Mouse (Mus musculus): Measurements from ENCODE around the gene Arl15. TPM values are rescaled to one million over a fixed set of nuclear protein-coding genes. Genes with fewer than 3 reads are reported as not detected.
A peak's percentile ranks its signal among the peaks of the same experiment; 100 is the strongest.

Arl15 gene
- total RNA-seq, 4 experiments from 2014 or later = 2.0 to 5.0 (median 3.4) TPM

DNA sequence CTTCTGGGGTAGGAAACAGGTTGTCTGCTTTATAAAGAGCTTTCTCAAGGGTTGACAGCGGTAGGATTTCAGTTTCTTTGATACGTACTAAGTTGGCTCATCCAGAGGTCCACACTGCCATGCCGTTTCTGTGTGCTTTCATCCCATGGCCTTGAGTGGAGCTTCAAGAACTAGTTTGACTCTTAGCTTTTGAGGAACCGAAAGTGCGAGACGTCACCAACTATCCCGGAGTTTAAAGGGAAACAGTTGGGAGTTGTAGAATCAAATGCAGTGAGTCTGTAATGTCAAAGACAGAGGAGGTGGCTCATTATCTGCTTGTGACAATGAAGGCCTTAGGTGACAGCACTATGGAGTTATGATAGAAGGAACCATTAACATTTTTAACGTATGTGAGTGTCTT is 49.6 kb downstream of the Arl15 start:
- DNase-seq (ENCODE audit: low spot score in 2 of 2) = no peak

DNA sequence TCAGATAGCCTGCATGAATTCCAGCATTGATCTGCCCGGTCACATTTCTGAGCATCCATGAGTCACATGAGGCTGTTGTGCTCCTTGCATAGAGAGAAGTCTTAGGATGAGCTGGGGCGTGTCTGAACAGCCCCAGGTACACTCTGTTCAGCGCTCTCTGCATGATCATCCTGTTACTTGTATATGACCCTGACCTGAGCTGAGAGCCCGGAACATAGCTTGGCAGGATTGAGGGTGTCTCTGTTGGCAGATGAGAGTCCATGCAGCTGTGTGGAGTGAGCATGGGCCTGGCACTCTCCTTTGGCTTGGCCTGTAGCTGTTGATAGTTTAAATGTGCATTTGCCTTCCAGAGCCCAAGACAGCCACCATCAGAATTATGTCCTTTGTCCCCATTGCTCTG is 50.4 kb downstream of the Arl15 start:
- DNase-seq (ENCODE audit: low spot score in 2 of 2) = no peak

DNA sequence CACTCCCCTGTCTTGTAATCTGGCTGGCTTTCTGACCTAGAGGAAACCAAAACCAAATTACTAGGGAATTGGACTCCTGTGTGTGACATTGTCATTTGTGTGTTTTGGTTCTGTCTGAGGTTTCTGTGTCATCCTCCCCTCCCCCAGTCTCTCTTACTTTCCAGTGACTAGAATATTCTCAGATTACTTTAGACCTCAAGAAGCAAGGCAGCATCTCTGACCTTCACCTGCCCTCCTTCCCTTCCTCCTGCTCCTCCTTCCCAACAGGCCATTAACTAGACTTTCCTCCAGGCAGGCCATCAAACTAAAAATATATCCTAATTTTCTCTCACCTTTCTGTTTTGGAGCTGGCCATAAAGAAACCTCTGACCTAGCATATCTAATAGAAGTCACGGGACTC is 50.9 kb downstream of the Arl15 start:
- DNase-seq (ENCODE audit: low spot score in 2 of 2) = no peak

DNA sequence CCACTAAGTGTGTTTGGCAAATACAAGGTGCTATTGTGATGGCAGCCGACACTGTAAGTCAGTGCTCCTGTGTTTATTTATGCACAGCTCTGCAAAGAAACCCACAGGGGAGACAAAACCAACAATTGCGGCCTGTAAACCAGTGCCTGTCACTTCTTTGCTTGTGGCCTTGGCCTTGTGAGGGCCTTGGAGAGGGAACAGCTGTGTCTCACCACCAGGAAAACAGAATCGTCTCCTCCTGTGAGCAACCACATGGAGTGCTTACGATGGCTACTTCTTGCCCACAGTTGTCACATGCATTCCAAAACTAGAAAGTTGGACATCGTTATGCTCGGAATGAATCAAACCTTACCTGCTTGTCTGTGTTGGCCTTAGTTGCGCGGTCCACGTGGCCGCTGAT is 52.1 kb downstream of the Arl15 start:
- no peak for DNase-seq (ENCODE audit: low spot score in 2 of 2)

DNA sequence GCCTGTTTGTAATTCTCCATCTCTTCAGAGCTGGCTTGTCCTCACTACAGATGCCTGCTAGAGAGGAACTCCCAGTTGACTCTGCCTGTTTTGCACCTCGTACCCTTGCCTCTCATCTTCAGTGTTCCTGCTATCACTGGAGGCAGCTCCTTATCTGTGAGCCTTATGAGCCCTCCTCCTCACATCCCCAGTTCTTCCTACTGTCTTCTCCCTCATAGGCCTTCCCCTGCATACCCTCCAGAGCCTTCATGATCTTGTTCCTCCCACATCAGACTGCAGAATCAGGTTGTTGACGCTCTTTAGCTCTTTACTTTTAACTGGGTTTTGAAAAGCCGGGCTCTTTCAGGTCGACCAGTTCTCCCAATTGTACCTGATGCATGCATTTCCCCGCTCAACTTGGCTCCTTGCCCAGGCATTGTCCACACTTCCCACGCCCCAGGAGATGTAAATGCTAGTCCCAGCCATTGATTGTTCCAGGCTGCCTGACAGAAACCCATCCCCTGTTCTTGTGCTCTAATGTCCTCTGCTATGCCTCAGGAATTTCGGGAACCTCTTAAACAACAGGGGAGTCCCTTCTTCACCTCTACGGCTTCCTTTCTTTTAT is 56.2 kb downstream of the Arl15 start:
- no peak for DNase-seq (ENCODE audit: low spot score in 2 of 2)

DNA sequence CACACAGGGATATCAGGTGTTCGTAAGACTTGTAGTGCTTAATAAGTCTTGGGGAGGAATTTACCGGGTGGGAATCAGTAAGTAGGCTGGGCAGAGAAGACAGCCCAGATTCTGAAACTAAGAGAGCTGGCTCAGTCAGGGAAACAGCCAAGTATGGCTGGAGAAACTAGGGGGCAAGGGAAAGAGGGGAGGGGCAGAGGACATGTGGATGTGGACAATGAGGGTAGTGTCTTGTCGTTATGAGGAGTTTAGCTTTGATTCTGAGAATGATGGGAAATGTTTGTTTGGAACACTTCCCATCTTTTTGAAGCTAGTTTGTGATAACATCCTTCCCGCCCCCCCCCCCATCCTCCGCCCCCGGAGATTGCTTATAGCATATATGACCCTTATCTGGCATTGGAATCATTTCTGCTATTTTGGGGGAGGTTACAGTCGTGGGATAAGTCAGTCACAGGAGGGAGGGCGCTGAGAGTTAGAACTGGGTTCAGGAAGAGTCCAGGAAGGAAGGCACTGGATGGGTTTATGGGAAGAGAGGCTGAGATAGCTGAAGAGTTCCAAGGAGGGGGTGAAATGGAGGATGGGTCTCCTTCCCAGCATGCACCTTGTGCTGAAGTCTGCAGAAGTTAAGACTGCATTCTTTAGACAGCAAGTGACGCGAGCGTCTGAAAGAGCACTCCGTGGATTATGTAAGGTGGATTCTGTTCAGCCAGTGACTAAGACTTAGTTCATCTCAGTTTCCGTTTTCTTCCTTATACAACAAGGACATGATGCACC is 57.5 kb downstream of the Arl15 start:
- no peak for DNase-seq (ENCODE audit: low spot score in 2 of 2)

DNA sequence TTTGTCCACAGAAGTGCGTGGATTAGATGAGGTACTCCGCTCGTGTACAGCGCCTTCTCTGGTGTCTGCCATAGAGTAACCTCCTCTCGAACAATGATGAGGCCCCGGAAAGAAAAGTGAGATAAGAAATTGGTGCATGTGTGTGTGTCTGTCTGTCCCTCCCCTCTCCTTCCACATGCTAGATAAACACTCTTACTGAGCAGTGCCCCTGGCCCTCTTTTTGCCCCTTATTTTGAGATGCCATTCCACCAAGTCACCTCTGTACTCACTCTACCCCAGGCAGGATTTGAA is 58.0 kb downstream of the Arl15 start:
- no peak for DNase-seq (ENCODE audit: low spot score in 2 of 2)

DNA sequence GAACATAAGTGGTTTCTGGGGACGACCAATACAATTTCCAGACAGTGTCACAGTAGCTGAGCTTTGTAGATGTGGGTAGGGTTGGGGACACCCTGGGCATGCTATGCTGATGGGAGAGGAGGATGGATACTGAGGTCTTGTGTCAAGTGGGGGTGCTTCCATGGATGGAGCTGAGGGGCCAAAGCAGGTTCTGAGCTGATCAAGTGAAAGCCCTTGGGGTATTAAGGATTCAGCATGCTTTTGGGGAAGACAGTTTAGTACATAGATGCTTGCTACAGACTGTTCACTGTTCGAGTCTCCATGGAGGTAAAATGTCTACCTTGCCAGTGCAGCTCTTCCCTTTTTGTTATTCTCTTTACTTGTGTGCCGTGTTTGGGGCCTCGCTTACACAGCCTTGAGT is 59.8 kb downstream of the Arl15 start:
- DNase-seq (ENCODE audit: low spot score in 2 of 2) = no peak

DNA sequence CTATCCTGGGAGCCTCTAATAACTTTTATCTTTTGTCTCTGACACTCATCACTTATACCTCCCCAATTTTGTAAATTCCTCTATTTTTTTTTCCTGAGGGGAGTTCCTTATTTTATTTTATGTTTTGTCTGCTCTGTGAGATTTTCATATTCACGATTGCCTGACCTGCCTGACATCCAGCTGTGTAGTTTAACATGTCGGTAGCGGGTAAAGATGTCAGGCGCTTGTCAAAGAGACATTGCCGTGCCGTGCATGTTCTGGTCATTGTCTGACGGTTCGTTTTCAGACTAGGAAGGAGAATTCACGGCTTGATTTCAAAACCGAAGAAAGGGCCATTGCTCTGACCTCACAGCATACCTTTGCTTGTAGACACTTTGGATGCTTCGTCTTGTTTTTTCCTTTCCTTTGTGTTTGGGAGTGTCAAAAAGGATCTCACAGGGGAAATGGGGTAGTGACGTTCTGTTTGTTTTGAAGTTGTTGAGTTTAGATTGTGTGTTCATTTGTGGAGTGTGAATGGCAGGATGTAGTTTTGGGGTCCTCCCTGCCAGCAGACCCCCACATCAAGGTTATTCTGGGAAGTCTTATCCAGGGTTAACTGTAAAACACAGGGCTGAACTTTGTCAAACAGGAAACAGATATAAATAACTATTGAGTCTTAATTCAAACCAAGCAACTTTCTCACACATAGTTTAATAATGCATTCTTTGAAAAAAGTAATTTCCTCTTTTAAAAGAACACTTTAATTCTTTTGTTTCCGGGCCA is 60.4 kb downstream of the Arl15 start:
- DNase-seq (ENCODE audit: low spot score in 2 of 2) = no peak

DNA sequence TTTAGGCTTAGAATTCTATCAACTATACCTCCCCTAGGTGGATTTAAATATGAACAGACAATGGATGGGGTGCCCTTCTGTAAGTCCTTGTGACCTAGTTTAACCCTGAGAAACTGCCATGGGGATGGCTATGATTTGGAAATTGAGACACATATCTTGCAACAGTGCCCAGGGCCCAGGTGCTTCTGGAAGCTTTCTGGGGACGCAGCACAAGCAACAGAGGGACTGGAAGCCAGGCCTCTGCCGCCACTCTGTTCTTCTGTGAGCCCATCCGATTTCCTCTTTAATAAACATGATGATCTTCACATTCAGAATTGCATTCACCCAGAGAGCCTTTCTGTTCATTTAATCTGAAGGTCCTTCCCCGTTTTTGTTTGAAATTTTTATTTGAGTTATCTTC is 62.6 kb downstream of the Arl15 start:
- DNase-seq (ENCODE audit: low spot score in 2 of 2) = no peak

DNA sequence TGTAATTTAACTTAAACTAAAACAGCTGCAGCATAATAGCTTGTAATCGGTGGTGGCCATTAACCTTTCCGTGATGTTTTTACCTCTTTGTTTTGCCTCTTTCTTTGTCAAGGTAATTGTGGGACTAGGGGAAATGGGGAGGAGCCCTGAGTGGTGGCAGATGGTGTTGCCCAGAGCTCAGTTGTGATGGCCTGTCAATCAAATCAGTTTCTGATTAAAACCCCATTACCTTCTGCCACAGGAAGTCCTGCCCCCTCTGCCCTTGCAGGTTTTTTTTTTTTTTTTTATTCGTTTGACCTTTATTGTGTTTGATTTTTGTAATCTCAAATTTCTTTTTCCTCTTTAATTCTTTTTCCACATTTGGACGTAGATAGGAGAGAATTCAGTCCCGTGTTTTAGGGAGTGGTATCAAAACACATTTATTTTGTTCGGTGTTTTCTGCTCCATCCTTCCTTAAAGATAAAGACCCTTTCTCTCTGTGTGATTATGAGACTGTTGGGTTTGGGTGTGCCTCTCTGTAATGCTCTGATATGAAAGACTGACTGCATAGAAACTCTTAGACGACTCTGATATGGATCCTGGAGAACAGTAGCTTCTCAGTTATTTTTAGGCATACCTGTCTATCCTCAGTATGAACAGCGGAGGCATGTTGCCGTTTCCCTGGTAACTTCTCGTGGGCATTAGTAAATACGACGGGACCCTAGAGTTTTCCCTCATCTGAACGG is 64.5 kb downstream of the Arl15 start:
- no peak for DNase-seq (ENCODE audit: low spot score in 2 of 2)

DNA sequence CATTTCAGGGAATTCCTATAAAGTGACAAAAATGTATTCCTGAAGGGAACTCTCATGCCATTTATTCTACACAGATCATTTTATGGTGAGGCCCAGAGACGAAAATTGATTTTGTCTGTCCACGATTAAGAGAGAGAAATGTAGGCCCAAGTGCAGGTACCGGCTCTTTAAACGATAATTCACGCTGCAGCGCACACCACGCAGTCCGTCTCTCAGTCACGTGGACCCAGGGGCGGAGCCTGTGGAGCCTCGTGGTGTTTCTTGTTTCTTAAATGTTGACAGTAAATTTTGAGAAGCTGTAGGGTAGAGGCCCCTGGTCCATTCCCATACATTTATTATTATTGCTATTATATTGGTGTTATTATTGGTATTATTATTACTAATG is 65.1 kb downstream of the Arl15 start:
- no peak for DNase-seq (ENCODE audit: low spot score in 2 of 2)

DNA sequence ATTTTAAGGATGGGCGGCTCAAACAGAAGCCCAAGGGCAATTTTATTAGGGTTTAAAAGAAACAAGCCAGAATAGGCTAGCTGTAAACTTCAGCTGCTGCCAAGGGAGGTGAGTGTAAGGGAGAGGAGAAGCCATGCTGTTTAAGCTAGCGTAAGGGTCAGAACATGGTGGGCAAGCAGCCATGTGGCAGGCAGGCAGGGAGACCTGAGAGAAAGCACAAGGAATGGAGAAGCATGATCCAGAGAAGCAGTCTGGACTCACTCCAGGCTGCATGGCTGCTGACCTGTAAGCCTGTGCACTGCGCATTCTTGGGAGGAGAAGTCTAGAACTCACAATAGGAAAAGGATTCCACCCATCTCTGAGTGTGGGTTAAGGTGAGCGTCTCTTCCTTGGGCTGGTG is 66.5 kb downstream of the Arl15 start:
- no peak for DNase-seq (ENCODE audit: low spot score in 2 of 2)

DNA sequence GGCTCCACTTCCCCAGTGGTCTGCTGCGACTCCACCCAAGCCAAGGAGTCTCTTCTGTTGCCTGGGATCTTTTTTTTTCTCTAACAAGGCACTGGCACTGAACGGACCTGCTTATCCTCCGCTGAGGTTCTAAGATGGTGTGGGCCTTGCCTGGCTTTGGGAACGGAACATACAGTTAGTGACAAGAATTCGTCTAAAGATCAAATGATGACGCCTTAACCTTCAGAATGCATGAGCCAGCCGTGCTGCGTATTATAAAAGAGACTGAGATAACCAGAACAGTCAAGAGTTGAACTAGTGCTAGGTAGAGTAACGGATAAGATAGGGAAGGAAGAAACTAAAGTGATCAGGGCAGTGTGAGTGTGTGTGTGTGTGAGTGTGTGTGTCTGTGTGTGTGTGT is 66.9 kb downstream of the Arl15 start:
- no peak for DNase-seq (ENCODE audit: low spot score in 2 of 2)

DNA sequence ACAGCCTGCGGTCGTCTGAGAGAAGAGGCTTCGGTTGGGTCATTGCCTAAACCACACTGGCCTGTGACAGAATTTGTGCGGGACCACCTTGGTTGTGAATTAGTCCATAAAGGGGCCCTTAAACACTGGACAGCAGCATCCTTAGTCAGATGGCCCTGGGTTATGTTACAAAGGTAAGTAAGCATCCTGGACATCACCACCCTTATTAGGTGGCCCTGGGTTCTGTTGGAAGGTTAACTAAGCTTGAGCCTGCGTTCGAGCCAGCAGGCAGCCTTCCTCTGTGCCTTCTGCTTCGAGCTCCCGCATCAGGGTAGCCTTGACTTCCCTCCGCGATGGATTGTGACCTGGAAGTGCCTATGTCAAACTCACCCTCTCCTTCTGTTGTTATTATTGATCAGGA is 68.6 kb downstream of the Arl15 start:
- DNase-seq (ENCODE audit: low spot score in 2 of 2) = no peak

DNA sequence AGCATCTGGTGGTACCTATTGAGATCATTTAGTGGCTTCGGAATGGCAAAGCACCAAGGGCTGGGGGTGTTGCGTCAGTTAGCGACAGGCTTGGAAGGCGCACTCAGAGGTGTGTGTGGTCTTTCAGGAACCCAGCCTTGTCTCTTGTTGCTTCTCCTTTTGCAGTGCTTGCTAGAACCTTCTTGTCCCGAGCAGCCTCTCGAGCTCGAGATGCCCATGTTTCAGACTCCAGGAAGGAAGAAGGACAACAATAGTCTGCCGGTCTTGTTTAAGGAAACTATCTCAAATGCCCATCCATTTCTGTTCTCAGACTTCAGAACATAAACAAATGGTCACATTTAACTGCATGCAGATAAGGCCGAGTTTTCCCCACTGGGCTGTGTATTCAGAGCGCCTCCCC is 69.4 kb downstream of the Arl15 start:
- DNase-seq (ENCODE audit: low spot score in 2 of 2) = no peak

DNA sequence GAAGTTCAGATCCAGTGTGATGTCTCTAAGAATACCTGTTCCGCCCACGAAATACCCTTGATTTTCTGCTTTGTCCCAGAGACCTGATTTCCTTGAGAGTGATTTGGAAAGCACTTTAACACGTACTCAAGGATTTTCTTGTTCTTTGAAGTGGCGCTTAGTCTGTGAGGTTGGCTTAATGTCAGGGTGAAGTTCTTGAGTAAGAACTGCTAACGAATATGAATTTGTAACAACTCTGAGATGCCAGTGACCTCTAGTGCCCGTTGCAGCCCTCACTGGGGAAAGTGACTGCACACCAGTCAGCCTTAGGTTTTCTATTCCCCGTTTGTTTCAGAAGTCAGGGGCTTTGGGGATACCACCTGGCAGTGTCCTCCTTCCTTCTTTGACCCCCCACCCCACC is 70.0 kb downstream of the Arl15 start:
- no peak for DNase-seq (ENCODE audit: low spot score in 2 of 2)

DNA sequence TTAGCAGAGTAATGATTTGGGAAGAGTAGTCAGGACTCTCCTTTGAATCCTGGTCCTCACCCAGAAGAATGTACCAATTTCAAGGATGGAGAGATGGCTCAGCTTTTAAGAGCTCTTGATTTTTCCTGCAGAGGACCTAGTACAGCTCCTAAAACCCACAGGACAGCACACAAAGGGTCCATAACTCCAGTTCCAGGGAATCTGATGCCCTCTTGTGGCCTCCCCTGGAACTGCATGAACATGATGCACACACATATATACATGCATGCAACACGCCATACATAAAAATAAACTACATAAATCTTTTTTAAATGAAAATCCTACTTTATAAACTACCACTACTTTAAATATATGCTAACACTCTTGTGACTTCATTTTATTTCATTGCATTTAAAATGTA is 70.6 kb downstream of the Arl15 start:
- peak; percentile 24 to 34 for DNase-seq (ENCODE audit: low spot score in 2 of 2)

DNA sequence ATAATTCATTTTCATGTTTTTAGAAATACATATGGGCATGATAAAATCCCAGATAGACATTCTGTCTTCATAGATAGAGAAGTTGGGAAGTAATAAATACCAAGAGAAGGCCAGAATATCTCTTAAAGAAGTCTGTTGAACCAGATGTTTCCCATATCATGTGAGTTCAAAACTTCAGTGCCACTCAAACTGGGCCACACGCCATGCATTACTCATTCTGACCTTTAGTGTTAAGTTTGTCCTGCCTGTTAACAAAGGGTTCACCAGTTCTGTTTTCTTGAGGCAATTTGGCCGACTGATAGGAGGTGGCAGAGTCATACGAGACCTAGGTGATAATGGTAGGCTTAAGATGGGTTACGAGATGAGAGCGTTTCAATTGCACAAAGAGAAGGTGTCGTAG is 71.1 kb downstream of the Arl15 start:
- no peak for DNase-seq (ENCODE audit: low spot score in 2 of 2)

DNA sequence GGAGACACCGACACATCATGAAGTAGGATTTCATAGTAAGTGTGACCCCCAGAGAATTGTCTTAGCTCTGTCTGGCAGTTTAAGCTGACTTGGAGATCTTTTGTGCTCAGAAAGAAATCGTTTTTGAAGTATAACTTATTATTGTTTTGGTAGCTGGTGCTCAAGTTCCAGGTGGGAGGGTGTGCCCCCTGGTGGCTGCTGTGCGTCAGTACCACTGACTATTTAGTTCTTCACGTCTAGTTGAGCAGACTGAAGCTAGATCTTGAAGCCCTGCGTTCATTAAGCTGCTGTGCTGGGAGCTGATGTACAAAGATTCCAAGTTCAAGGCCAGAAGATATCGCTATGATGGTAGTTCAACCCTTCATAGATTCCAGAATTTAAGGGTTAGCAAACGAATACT is 71.5 kb downstream of the Arl15 start:
- DNase-seq (ENCODE audit: low spot score in 2 of 2) = peak; percentile 31

DNA sequence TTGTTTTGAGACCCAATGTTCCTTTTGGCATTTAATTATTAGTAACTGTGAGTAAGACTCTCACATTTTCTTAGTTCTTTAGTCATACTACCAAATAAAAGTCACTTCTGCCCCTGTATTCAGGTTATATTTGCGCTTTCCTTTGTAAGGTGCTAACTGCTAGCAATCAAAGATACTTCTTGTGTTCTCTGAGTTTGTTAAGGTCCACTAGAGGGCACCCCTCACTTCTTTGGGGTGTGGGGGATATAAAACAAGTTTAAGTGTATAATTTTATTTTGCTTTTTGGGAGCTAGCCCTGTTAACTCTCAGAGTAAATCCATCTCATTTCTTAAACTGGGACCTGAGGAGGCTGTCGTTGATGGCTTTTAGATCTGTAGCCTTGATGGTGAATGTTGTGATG is 73.4 kb downstream of the Arl15 start:
- DNase-seq (ENCODE audit: low spot score in 2 of 2) = no peak

Data from gastrocnemius, adult 8-10 months (tissue).